Mouse (Mus musculus) olfactory bulb, adult 2 months (tissue): Measurements from ENCODE around the gene Sec1.

Source experiments
- CTCF ChIP-seq: fragments of 200-500 bp; IDR thresholded peaks from 2 replicates; pipeline ENCODE4 v1.5.1; 2012; ENCODE audit warnings: low read depth, mild to moderate bottlenecking, low read length, moderate library complexity; ENCODE audit not compliant: insufficient read depth
- POLR2A ChIP-seq: fragments of 200-500 bp; IDR thresholded peaks from 2 replicates; pipeline ENCODE4 v1.6.1; 2012; ENCODE audit warnings: mild to moderate bottlenecking, low read depth, low read length, moderate library complexity; ENCODE audit not compliant: insufficient read depth

DNA sequence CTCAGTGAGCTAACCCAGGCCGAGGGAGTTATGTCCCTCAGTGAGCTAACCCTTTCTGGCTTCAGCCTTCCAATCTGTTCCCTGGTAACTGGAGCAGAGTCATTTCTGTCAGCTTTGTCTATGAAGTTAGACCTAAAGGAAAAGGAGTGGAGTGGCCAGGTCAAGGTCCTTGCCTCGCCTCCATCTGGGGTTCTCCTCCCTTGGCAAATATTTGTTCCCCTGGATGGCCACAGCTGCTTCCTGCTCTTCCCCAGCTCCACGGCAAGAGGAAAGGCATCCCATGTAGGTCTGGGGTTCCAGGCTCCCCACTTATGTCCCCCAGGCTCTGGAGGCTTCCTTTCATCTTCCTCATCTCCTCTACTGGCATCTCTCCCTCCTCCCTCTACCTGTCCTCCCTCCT is 33.4 kb upstream of the Sec1 start:
- no peak for TF ChIP-seq POLR2A
- TF ChIP-seq CTCF = no peak
